Mouse (Mus musculus): ENCODE measurements around the gene Adamts6.
A peak's percentile ranks its signal among the peaks of the same experiment; 100 is the strongest.

The Adamts6 gene

DNA sequence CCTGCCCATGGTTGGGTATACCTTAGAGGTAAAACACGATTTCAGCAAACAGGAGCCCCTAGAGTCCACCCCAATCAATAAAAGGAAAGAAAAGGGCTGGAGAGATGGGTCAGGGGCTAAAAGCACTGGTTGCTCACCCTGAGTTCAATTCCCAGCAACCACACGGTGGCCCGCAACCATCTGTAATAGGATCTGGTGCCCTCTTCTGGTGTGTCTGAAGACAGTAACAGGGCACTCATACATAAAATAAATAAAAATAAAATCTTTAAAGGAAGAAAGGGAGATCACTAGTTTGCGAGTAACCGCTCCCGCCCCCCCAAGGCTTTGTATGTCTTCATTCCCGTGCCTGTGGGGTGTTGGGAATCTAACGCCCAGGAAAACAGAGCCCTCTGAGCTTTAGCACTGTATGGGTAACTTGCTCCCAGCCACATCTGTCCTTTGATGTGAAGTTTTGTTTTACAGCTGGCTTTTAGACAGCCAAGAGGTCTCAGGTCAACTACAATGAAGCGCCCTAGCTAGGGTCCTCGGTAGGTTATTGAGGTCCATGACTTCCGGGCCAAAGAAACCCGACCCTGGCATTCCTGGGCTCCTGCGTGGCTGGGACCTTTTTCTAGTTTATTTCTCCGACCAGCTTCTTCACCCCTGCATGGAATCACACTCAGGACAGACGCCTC, 230.1 kb downstream of the Adamts6 start:
- DNase-seq: peak in 1 of 2 experiments; percentile 8

DNA sequence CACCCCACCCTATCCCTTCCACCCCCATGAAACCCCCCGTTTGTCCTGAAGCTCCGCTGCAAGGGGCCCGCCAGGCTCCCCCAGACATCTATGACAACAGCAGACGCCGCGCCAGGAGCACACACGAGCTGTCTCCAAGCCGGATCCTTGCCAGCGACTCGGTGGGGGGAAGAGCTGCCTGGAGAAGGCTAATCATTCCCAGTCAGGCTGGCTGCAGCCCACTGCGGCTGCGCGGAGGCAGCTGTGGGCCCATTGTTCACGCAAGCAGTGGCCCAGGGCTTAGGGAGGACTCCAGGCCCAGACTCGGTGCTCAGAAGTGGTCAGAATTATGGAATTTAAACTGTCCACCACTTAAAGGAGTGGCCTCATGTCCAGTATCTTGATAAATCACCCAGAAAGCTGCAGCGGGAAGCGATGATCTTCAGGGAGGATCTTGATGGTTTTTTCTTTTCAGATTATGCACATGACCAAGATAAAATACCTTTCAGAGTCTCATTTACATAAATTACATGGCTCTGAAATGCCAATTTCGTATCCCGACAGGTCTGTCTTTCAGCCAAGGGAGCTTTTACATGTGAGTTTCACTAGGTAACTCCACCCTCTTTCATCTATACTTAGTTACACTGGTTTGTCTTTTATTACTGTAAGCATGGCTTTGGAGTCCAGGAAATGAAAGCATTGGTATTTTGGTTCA, 230.8 kb downstream of the Adamts6 start:
- DNase-seq: peak; percentile 84 to 93

DNA sequence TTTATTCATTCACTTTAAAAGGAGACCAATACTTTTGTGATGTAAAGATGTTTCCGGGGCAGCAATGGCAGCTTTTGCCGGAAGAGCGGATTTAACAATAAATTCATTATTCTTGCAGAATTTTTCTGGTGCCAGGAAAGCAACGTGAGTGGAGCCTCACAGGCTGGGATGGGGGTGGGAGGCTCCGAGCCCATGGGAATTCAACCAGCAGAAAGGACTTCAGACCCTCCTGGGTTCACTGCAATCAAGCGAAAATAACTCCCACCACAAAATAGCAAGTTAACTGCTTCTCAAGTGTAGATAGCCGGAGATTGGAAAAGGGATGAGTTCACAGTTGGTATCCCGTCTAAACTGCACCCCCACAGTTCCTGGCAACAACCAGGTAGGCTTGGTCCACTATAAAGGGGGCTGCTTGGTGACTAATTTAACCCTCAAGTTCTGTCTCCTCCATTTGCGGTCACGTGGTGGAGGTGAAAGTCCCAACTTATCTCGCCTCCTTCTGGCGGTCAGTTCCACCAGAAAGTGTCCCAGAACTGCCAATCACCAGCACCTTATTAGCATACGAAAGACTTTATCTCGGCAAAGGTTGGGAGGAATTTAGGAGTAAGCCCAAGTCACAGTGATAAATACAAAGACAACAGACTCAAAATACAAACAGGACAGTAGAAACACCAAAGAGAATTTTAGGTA, 231.5 kb downstream of the Adamts6 start:
- DNase-seq: peak in 1 of 2 experiments; percentile 14

DNA sequence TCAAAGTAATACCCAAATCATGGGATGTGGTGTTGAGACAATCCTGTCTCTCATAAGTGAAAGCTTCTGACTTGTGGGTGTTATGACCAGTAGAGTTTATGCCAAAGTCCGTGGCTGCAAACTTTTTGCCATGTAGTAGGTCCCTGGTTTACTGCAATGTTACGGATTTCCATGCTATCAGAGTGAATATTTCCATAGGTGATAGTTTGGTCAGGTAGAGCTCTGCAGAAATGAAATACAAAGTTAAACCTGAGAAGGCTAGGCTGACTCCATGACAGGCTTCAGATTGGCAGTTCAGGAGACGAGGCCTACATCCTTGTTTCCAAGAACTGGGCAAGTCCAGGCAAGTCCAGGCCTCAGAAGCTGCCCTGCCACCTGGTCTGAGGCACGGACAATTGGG, 232.3 kb downstream of the Adamts6 start:
- no peak for DNase-seq

DNA sequence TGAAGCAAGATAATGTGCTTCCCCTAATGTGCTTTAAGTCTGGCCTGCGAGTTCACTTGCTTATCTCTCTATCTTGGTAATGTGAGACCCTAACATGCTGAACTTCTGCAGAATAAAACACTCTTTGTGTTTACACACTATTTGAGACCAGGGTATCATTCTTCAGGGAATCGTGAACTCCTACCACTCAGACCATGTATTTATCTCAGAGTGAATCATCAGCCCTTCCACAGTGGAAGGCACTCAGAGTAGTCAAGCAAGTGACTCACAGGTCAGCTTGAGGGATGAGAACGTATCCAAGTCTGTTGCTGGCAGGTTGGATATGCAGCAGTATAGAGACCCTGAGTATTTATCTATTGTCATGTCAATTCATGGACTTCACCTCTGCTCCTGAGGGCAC, 232.8 kb downstream of the Adamts6 start:
- no peak for DNase-seq

DNA sequence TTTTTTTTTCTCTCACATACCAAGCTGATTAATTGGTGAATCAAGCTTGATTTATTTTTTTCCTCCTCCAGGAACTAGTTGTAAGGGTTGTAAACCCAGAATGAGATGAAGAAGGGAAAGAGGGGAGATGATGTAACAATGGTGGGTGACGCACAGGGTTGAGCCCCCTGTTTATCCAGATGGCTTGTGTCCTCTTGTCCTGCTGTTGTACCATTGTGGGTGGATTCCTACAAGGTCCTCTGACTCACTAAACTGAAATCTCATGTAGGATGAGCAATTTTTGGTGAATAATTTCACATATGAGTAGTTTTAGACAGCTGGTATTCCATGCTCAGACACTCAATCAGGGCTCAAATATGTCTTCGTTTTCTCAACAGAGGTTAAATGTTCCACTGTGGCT, 233.9 kb downstream of the Adamts6 start:
- no peak for DNase-seq

DNA sequence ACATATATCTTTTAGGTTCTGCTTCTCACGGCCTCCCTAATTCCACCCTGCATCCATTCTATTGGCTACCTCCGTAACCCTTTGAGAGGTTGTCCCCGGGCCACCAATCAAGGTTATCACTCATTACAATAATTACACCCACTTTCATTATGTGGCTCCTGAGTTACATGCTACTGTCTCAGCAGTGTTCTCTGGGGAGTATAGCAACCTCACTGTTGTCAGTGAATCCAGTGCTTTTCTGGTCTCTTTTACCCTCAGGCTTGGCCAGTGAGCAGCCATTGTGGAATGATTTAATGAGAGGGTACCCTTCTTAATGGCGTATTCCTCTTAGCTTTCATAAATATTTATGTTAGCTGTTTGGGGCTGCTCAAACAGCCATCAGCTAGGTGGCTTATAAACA, 238.0 kb downstream of the Adamts6 start:
- no peak for DNase-seq

DNA sequence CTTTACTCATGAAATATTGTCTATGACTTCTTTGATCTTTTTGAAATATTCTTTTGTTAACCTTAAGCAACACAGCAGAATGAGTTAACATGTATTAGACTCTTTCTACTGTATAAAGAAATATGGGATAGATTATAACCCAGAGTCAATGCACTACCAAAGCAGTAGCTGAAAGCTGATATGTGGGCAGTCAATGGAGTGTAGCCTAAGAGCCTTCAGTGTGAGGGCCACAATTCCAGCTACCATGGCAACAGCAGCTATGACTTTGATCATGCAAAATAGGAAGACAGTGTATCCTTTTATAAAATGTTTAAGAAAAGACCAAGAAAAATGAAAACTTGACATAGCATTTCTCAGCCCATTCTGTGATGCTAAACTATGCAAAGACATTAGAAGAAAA, 241.6 kb downstream of the Adamts6 start:
- no peak for DNase-seq

DNA sequence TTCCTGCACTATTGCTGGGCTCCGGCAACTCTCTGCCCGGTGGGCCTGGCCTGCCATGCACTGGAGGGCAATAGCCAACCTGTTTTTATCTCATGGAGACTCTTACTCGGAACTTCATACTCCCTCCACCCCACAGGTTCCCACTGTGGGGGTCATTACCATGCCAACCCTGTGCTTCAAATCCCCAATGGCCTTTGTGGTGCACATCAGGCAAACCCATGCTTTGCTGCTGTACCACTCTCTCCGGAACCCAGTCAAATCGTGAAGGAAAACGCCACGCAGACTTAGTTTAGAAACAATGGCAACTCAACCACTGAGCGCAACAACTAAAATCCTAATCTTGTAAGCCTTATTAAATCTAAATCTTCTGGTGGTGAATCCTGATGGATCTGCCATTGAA, 244.2 kb downstream of the Adamts6 start:
- no peak for DNase-seq

DNA sequence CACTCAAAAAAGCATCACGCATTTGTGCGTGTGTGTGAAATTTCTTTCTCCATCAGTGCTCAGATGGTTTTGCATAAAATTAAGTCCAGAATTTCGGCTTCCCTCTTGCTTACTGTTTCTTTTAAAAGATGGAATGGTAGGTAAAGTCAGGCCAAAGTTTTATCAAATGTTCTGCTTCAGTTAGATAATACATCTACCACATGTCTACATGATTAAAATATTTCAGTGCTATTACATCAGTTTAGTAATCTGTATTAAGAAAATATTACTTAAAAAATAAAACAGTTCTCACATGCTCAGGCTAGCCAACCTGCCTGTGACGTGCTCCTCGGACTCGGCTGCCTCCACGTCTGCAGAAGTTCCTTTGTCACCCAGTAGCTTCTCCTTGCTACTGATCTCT, 245.1 kb downstream of the Adamts6 start:
- DNase-seq: no peak

DNA sequence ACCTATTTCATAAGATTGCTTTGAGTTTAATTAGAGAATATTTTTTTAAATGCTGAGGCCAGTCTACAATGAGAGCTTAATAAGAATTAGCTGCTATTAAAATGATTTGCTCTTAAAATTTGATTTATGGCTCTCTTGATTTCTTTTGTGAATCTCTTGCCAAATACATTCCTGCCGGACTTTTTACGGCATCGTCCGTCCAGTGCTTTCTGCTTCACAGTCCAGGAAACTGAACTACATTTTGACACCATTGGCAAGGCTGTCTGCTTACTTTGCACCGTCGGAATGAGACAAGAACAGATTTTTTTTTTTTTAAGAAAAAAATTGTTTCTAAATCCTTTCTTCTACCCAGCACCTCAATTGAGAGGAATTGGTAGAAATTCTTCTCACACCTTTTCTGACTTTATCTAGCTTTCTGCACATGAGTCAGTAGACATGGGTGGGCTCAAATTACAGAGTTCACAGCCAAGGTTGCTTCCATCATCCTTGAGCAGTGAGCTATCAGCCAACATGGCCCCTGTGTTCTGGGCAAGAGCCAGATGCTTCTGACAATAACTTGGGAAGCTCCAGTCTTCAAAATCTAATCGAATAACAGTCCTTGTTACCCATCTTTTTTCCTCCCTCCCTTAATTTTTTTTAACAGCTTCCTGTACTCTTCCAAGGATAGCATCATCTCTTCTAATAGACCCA, 246.3 kb downstream of the Adamts6 start:
- DNase-seq: no peak

DNA sequence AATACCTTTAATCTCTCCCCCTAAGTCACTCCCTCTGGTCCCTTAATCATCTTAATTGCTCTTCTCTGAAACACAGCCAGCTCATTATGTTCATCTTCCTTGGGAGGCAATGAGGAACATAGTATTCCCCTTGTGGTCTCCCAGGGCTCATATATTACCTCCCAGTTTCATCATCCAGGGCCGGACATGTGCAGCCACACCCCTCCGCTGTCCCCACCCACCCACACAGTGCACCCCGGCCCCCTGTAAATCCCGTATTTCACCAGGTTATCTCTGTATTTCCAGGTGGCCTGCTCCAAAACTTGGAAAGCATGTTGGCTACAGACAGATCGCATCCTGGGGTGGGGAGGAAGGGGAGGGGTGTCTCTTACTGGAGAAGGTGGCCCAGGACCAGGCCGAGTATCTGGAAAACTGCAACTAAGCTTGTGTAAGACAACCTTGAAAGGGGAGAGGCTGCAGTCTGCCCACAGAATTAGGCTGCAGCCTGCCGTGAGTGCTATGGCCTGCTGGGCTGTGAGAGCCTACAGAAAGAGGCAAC, 253.3 kb downstream of the Adamts6 start:
- DNase-seq: no peak

DNA sequence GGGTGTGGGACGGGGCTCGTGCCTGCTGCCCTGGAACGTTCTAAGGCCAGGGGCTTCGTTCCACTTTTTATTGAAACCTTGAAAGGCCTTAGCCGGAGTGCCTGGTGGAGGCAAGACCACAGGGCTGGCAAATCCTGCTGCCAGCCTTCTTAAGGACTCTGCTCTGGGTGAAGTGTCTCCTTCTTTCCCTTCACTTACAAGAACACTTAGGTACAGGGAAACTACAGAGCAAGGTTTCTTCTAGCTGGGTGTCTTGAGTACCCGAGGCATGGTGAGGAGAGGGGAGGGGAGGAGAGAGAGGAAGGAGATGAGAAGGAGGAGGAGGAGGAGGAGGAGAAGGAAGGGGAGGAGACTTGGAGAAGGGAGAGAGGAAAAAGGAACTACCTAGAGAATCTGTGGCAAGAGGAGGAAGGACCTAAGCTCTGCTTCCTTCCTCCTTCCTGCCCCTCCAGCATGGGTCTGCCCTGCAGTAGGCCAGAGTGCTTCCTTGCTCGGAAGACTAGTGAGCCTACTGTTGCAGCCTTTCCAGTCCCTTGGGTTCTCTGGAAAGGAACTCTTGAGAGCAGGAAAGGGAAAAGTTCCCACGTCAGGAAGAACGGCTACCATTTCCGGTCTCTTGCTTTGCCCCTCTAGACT, 254.6 kb downstream of the Adamts6 start:
- DNase-seq: no peak

DNA sequence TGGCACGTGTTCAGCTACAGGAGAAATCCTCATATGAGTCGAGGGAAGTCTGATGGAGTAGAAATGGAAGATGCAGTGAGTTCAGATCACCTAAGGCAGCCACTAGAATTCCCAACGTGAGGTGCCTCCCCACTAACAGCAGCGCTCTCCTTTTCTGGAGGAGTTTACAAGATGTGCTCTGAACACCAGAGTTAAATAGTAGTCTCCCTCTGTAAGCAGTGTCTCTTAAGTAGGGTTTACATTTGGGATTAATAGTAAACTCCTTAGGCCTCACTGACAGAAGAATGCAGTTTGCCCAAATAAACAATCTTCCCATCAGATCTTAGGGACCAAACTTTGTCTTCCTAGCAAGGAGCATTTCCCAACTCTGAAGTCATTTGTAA, 255.1 kb downstream of the Adamts6 start:
- DNase-seq: no peak

Measured in cerebellum, postnatal 25 days (tissue).